Mouse (Mus musculus): ENCODE results near the gene Churc1. TPM values are rescaled to one million over a fixed set of nuclear protein-coding genes. Genes with fewer than 3 reads are reported as not detected.

The Churc1 gene
- total RNA-seq, 1 experiment from 2014 or later: 75.3 TPM

Other genes starting within 250 kb of the Churc1 start
- 16.7 and 19.4 TPM in 2 replicates for gene Plekhg3, start 234.6 kb upstream of the Churc1 start, total RNA-seq (2021)
- 50.1 and 51.5 TPM in 2 replicates for gene Sptb, start 55.0 kb upstream of the Churc1 start, total RNA-seq (2021)
- 16.5 and 22.0 TPM in 2 replicates for gene Fntb, start 51 bp downstream of the Churc1 start, total RNA-seq (2021)
- not detected in 2 replicates for gene Gpx2, start 30.0 kb downstream of the Churc1 start, total RNA-seq (2021)
- 1.7 and 4.9 TPM in 2 replicates for gene Rab15, start 57.4 kb downstream of the Churc1 start, total RNA-seq (2021)
- 59.9 and 83.1 TPM in 2 replicates for gene Max, start 196.7 kb downstream of the Churc1 start, total RNA-seq (2021)